Mouse (Mus musculus): ENCODE data around the gene Cwh43.

The Cwh43 gene

GRCm38 (mm10) chr5:73399768-73400526 is 5.9 kb upstream of the Cwh43 start:
- no peak for DNase-seq (ENCODE audit: low spot score)

- no peak for DNase-seq (ENCODE audit: low spot score)
Measured at GRCm38 (mm10) chr5:73401341-73401740, 4.5 kb upstream of the Cwh43 start.

GRCm38 (mm10) chr5:73402911-73403310 is 3.0 kb upstream of the Cwh43 start:
- DNase-seq (ENCODE audit: low spot score), result no peak

GRCm38 (mm10) chr5:73403311-73404068 is 2.4 kb upstream of the Cwh43 start:
- DNase-seq (ENCODE audit: low spot score), result no peak

GRCm38 (mm10) chr5:73404790-73405189 is 1.1 kb upstream of the Cwh43 start:
- DNase-seq (ENCODE audit: low spot score), result no peak

GRCm38 (mm10) chr5:73406861-73407260 is 986 bp downstream of the Cwh43 start:
- no peak for DNase-seq (ENCODE audit: low spot score)

GRCm38 (mm10) chr5:73409970-73410369 is 4.1 kb downstream of the Cwh43 start:
- no peak for DNase-seq (ENCODE audit: low spot score)

GRCm38 (mm10) chr5:73411771-73412170 is 5.9 kb downstream of the Cwh43 start:
- DNase-seq (ENCODE audit: low spot score), result no peak

GRCm38 (mm10) chr5:73414172-73414571 is 8.3 kb downstream of the Cwh43 start:
- no peak for DNase-seq (ENCODE audit: low spot score)

GRCm38 (mm10) chr5:73419045-73419695 is 13.3 kb downstream of the Cwh43 start:
- DNase-seq (ENCODE audit: low spot score), result no peak

- no peak for DNase-seq (ENCODE audit: low spot score)
Measured at GRCm38 (mm10) chr5:73426824-73427223, 20.9 kb downstream of the Cwh43 start.

GRCm38 (mm10) chr5:73431581-73431980 is 25.7 kb downstream of the Cwh43 start:
- DNase-seq (ENCODE audit: low spot score), result peak; percentile 74

GRCm38 (mm10) chr5:73432805-73433204 is 26.9 kb downstream of the Cwh43 start:
- DNase-seq (ENCODE audit: low spot score), result no peak

GRCm38 (mm10) chr5:73434764-73435163 is 28.9 kb downstream of the Cwh43 start:
- DNase-seq (ENCODE audit: low spot score), result no peak

GRCm38 (mm10) chr5:73442176-73442575 is 36.3 kb downstream of the Cwh43 start:
- DNase-seq (ENCODE audit: low spot score), result no peak

GRCm38 (mm10) chr5:73450276-73450675 is 44.4 kb downstream of the Cwh43 start:
- DNase-seq (ENCODE audit: low spot score), result no peak

GRCm38 (mm10) chr5:73454502-73455306 is 48.8 kb downstream of the Cwh43 start:
- DNase-seq (ENCODE audit: low spot score), result no peak

GRCm38 (mm10) chr5:73455307-73455687 is 49.4 kb downstream of the Cwh43 start:
- DNase-seq (ENCODE audit: low spot score), result no peak

- no peak for DNase-seq (ENCODE audit: low spot score)
Measured at GRCm38 (mm10) chr5:73468462-73469433, 62.9 kb downstream of the Cwh43 start.

- DNase-seq (ENCODE audit: low spot score), result no peak
Measured at GRCm38 (mm10) chr5:73474412-73475405, 68.8 kb downstream of the Cwh43 start.

All from ovary, postnatal 36 days (tissue).